Comparison of ENCODE assay signal across 15 mouse cellular contexts in the genomic region with DNA sequence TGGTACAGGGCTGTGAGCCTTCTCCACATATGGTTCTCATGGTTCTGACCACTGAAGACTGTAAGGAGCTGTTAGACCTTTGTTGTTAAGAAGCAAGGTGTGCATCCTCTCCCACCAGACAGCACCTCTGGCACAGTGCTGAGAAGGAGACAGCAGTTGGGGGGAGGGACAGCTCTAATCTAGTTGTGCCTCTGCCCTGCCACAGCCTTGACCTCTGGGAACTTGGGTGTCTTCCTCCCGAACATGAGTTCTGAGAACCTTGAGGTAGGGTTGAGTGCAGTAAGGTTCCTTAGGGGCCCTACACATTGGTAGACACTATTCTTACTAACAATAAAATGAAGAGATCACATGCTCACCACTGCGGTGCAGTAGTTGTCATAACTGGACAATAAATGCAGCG.
"Had no signal": no experiment of that assay in that cellular context is flagged by ENCODE, and none has a peak within 500 bp of the region (broad histone marks: within the 10 kb centered on the region; RNA-seq: fewer than 3 reads in every experiment).

No protein-coding gene starts in this region.

- H3K9ac ChIP-seq: kidney, embryonic 15.5 days; lung, embryonic 15.5 days; neural tube, embryonic 12.5 days had no signal

- H3K36me3 ChIP-seq: lung, embryonic 15.5 days had no signal

- H3K4me2 ChIP-seq: kidney, embryonic 15.5 days; lung, embryonic 15.5 days; neural tube, embryonic 12.5 days had no signal

- ATAC-seq: intestine, embryonic 16.5 days had no signal

- H3K27ac ChIP-seq: kidney, embryonic 15.5 days; left cerebral cortex, adult 2 months; limb, embryonic 10.5 days; lung, embryonic 15.5 days; midbrain, embryonic 10.5 days; neural tube, embryonic 12.5 days had no signal

- H3K4me3 ChIP-seq: kidney, embryonic 15.5 days; left cerebral cortex, adult 2 months; limb, embryonic 10.5 days; lung, embryonic 15.5 days; midbrain, embryonic 10.5 days; neural tube, embryonic 12.5 days had no signal

- DNase-seq: kidney, adult 2 months; kidney, postnatal 14 days; lung, postnatal 14 days; midbrain, embryonic 14.5 days; right cerebral cortex, postnatal 4 days; spleen, adult 18-20 months; thymus, adult 2 months; thymus, postnatal 36 days had no signal

- H3K27me3 ChIP-seq: kidney, embryonic 15.5 days; lung, embryonic 15.5 days; neural tube, embryonic 12.5 days had no signal

- H3K9me3 ChIP-seq: kidney, embryonic 15.5 days; limb, embryonic 10.5 days; lung, embryonic 15.5 days; midbrain, embryonic 10.5 days; neural tube, embryonic 12.5 days had no signal
